Mouse (Mus musculus): ENCODE measurements around the gene Ppp1r9b. TPM values are rescaled to one million over a fixed set of nuclear protein-coding genes. Genes with fewer than 3 reads are reported as not detected.
"Not testable (repeated sequence)": the region's sequence is repeated elsewhere in the genome, so short reads cannot be mapped to it uniquely, and the experiment has no call there.

Ppp1r9b gene
- polyA plus RNA-seq, 1 experiment from 2014 or later, result 22.0 TPM

DNA sequence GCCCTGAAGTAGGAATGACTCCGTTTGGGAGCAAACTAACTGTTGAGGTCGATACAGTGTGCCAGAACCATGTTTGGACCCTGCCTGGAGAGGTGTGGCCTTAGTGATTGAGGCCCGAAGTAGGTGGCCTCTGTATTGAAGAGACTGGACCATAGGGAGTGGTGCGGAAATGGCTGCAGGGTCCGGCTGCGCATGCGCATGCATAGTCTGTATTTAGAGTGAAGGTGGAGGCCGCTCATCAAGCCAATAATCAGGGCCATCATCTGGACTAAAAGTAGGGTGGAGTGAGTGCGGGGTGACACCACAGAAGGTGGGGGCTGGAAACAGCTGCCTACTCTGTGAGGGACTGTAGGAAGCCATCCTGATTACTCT lies 33.2 kb upstream of the Ppp1r9b start:
- no peak overlapping the region for H3K9ac ChIP-seq (replicated peaks; ENCODE audit: low read depth, low read length)
- ATAC-seq, result no peak
- WGBS, result 86% methylated on average over 9 of the region's 9 CpGs
- H3K4me2 ChIP-seq (ENCODE audit: low read length), result no peak overlapping the region
- H3K27ac ChIP-seq (ENCODE audit: low read length), result peak overlapping the region; percentile 20; the same call in 1 of the 2 replicates
- peaks cover 6% of the 10 kb centered on the region for H3K4me1 ChIP-seq (replicated peaks; ENCODE audit: control insufficient read depth, insufficient read depth, low read length)
- no peak overlapping the region for H3K4me3 ChIP-seq (replicated peaks; ENCODE audit: low read length)
- H3K27me3 ChIP-seq (replicated peaks; ENCODE audit: control insufficient read depth, insufficient read depth, low read length), result no peaks in the 10 kb centered on the region
- H3K9me3 ChIP-seq (ENCODE audit: control insufficient read depth, low read length), result no peaks in the 10 kb centered on the region
- H3K36me3 ChIP-seq (ENCODE audit: control insufficient read depth, insufficient read depth), result no peaks in the 10 kb centered on the region

DNA sequence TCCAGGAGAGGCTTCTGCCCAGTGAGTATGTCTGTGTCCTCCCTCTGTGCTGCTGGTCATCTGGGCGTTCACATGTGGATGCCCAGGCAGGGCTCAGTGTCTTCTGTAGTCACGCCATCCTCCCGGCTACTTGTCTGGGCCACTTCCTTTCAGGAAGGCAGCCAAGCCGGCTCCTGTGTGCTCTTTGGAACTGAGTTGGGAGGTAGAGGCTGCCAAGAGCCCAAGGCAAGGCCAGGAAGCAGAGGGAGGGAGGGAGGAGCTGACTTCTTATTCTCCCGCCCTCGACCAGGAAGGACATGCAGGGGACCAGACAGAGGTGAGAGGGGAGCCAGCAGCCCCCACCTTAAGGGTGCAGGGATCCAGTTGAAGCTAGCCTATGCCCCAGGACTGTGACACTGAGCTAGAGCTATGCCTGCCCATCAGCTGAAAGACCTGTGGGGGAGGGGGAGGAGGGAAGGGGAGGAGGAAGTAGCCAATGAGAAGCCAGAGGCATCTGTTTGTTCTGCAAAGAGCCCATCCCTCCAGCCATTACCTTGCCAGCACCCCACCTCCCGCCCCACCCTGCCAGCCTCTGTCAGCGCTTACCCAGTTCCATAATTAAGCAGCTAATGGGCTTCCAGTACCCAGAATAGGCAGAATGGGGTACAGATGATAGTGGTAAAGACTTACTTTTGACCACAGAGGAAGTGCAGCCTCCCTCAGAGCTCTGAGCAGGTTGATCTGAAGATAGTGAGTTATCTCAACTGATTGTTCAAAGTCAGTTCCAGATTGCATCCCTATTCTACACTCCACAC lies 32.6 kb upstream of the Ppp1r9b start:
- Histone ChIP-seq H3K27me3 (replicated peaks; ENCODE audit: control insufficient read depth, insufficient read depth, low read length) (no peaks in the 10 kb centered on the region), H3K4me3 (replicated peaks; ENCODE audit: low read length) (no peak overlapping the region), H3K27ac (ENCODE audit: low read length) (peak overlapping the region; percentile 20; the same call in 1 of the 2 replicates), H3K4me2 (ENCODE audit: low read length) (peak overlapping the region; percentile 23; the same call in 1 of the 2 replicates), H3K36me3 (ENCODE audit: control insufficient read depth, insufficient read depth) (no peaks in the 10 kb centered on the region), H3K9ac (replicated peaks; ENCODE audit: low read depth, low read length) (no peak overlapping the region), H3K9me3 (ENCODE audit: control insufficient read depth, low read length) (no peaks in the 10 kb centered on the region), H3K4me1 (replicated peaks; ENCODE audit: control insufficient read depth, insufficient read depth, low read length) (peaks cover 6% of the 10 kb centered on the region)
- 16% methylated on average over 8 of the region's 8 CpGs for WGBS
- ATAC-seq, result peak; percentile 55

DNA sequence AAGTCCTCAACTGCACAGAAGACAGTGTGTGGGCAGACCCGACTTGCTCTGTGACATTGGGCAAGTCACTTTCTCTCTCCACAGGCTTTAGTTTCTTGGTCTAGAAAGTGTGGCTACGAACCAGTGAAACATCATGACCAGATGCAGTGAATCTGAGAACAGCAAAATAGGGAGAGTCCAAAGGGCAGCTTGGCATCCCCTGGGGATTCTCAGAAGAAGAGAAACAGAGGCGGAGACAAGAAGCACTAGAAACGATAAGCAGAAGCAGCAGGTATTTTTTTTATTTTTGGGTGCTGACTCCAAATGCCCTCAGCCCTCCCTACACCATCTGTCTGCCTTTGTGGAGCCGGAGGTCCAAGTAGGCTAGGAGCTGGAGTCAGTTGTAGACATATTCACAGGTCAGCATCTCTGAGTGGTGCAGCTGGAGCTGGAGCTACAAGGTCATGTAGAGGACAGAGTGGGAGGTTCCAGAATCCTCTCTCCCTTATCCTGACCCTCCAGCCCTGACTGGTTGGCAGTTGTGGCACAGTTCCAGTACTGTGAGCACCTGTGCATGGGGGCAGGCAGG lies 28.2 kb upstream of the Ppp1r9b start:
- Histone ChIP-seq H3K27ac (ENCODE audit: low read length) (no peak overlapping the region), H3K4me1 (replicated peaks; ENCODE audit: control insufficient read depth, insufficient read depth, low read length) (peaks cover 6% of the 10 kb centered on the region), H3K4me2 (ENCODE audit: low read length) (no peak overlapping the region), H3K36me3 (ENCODE audit: control insufficient read depth, insufficient read depth) (no peaks in the 10 kb centered on the region), H3K27me3 (replicated peaks; ENCODE audit: control insufficient read depth, insufficient read depth, low read length) (no peaks in the 10 kb centered on the region), H3K9me3 (ENCODE audit: control insufficient read depth, low read length) (no peaks in the 10 kb centered on the region), H3K9ac (replicated peaks; ENCODE audit: low read depth, low read length) (no peak overlapping the region), H3K4me3 (replicated peaks; ENCODE audit: low read length) (no peak overlapping the region)
- 86% methylated on average over 5 of the region's 5 CpGs for WGBS
- no peak for ATAC-seq

DNA sequence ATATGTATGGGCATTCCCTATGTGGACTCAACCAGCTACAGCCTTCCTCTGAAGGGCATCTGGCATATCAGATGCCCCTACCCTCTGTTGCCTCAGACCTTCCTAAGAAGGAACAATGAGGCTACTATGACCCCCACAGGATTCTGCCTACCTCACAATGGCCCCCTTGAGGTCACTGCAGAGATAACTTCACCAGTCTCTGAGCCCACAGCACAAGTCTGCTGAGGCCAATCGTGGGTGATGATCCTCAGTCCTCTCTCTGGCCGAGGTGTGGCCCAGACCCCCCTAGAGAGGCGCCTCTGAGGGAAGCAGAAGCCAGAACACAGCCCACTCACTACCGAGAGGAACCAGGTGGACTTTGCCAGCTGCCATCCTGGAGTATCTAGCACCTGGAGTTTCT lies 23.4 kb upstream of the Ppp1r9b start, which contains the start of gene Hils1:
Gene Hils1 (plus strand): TSS at position 175 of the 400 bp plus-strand sequence.
- no peak for ATAC-seq
- H3K9me3 ChIP-seq (ENCODE audit: control insufficient read depth, low read length), result no peaks in the 10 kb centered on the region
- H3K27ac ChIP-seq (ENCODE audit: low read length), result no peak within 1 kb of the TSS
- H3K4me3 ChIP-seq (replicated peaks; ENCODE audit: low read length), result no peak within 1 kb of the TSS
- peaks cover 7% of the 10 kb centered on the region for H3K4me1 ChIP-seq (replicated peaks; ENCODE audit: control insufficient read depth, insufficient read depth, low read length)
- H3K27me3 ChIP-seq (replicated peaks; ENCODE audit: control insufficient read depth, insufficient read depth, low read length), result no peaks in the 10 kb centered on the region
- WGBS, result 53% methylated on average over 4 of the region's 4 CpGs
- no peaks in the 10 kb centered on the region for H3K36me3 ChIP-seq (ENCODE audit: control insufficient read depth, insufficient read depth)
- H3K9ac ChIP-seq (replicated peaks; ENCODE audit: low read depth, low read length), result no peak within 1 kb of the TSS
- H3K4me2 ChIP-seq (ENCODE audit: low read length), result no peak within 1 kb of the TSS

DNA sequence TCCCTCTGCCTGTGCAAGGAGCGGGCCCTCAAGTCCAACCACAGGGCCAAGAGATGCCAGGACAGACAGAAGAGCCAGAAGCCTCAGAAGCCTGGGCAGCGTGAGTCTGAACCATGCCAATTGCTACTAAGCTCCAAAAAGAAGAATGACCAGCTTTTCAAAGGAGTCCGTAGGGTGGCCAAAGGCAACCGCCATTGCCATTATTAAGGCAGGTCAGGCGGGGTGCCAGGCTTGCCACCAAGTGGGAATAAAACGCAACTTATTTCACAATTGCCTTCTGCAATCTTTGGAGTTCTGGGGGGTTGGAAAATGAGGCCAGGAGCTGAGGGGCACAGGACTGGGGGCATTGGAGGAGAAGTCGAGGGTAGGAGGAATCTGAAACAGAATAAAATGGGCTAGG lies 22.6 kb upstream of the Ppp1r9b start:
- Histone ChIP-seq H3K9me3 (ENCODE audit: control insufficient read depth, low read length) (no peaks in the 10 kb centered on the region), H3K27ac (ENCODE audit: low read length) (no peak overlapping the region), H3K27me3 (replicated peaks; ENCODE audit: control insufficient read depth, insufficient read depth, low read length) (no peaks in the 10 kb centered on the region), H3K36me3 (ENCODE audit: control insufficient read depth, insufficient read depth) (no peaks in the 10 kb centered on the region), H3K4me3 (replicated peaks; ENCODE audit: low read length) (no peak overlapping the region), H3K4me1 (replicated peaks; ENCODE audit: control insufficient read depth, insufficient read depth, low read length) (peaks cover 9% of the 10 kb centered on the region), H3K4me2 (ENCODE audit: low read length) (no peak overlapping the region), H3K9ac (replicated peaks; ENCODE audit: low read depth, low read length) (no peak overlapping the region)
- 64% methylated on average over 7 of the region's 7 CpGs for WGBS
- ATAC-seq, result no peak

DNA sequence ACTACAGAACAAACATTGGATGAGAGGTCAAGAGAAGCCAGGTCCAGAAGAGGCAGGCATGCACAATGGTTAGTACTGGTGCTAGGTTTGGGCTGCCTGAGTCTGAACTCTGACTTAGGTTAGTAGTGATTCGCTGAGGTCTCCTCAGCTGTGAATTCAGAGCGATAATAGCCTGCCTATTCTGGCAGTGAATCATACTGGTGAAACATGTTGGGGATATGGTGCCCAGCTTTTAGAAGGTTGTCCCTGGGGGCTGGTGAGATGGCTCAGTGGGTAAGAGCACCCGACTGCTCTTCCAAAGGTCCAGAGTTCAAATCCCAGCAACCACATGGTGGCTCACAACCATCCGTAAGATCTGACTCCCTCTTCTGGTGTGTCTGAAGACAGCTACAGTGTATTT lies 21.1 kb upstream of the Ppp1r9b start:
- not testable (repeated sequence) for ATAC-seq; H3K27ac ChIP-seq (ENCODE audit: low read length); H3K27me3 ChIP-seq (replicated peaks; ENCODE audit: control insufficient read depth, insufficient read depth, low read length); H3K4me3 ChIP-seq (replicated peaks; ENCODE audit: low read length); H3K36me3 ChIP-seq (ENCODE audit: control insufficient read depth, insufficient read depth); H3K4me1 ChIP-seq (replicated peaks; ENCODE audit: control insufficient read depth, insufficient read depth, low read length); H3K9me3 ChIP-seq (ENCODE audit: control insufficient read depth, low read length); H3K4me2 ChIP-seq (ENCODE audit: low read length); H3K9ac ChIP-seq (replicated peaks; ENCODE audit: low read depth, low read length)
- WGBS, result 93% methylated on average over 4 of the region's 4 CpGs

DNA sequence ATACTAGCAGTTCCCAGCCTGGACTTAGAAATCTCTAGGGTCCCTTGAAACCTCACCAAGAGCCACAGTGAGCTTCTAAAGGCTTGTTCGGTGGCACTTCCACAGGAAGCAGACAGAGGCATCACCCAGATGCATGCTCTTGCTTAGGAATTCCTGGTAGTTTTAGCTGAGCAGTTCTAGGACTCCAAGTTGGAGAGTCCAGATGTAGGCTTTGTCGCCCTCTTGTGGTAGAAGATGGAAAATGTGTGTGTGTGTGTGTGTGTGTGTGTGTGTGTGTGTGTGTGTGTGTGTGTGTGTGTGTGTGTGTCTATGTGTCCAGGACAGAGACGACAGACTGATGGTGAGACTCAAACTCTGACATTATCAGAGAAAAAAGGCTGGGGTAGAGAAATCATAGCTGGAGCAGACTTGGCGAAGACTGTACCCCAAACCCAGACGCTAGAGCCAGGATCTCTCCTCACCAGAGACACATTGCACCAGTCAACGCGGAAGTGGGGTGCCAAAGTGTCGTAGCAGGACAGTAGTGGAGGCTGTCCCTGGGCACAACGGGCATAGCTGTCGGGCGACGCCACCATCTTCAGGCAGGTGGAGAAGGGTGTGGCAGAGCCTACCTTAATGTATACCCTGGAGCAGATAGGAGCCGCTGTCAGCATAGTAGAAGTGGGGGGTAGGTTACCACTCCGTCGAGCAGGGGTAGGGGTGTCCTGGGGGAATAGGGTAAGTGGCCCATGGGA lies 20.5 kb upstream of the Ppp1r9b start:
- 61% methylated on average over 15 of the region's 15 CpGs for WGBS
- no peaks in the 10 kb centered on the region for H3K27me3 ChIP-seq (replicated peaks; ENCODE audit: control insufficient read depth, insufficient read depth, low read length)
- no peaks in the 10 kb centered on the region for H3K9me3 ChIP-seq (ENCODE audit: control insufficient read depth, low read length)
- no peak overlapping the region for H3K27ac ChIP-seq (ENCODE audit: low read length)
- no peak overlapping the region for H3K9ac ChIP-seq (replicated peaks; ENCODE audit: low read depth, low read length)
- no peaks in the 10 kb centered on the region for H3K36me3 ChIP-seq (ENCODE audit: control insufficient read depth, insufficient read depth)
- H3K4me3 ChIP-seq (replicated peaks; ENCODE audit: low read length), result no peak overlapping the region
- peak; percentile 43 for ATAC-seq
- no peak overlapping the region for H3K4me2 ChIP-seq (ENCODE audit: low read length)
- H3K4me1 ChIP-seq (replicated peaks; ENCODE audit: control insufficient read depth, insufficient read depth, low read length), result peaks cover 9% of the 10 kb centered on the region

DNA sequence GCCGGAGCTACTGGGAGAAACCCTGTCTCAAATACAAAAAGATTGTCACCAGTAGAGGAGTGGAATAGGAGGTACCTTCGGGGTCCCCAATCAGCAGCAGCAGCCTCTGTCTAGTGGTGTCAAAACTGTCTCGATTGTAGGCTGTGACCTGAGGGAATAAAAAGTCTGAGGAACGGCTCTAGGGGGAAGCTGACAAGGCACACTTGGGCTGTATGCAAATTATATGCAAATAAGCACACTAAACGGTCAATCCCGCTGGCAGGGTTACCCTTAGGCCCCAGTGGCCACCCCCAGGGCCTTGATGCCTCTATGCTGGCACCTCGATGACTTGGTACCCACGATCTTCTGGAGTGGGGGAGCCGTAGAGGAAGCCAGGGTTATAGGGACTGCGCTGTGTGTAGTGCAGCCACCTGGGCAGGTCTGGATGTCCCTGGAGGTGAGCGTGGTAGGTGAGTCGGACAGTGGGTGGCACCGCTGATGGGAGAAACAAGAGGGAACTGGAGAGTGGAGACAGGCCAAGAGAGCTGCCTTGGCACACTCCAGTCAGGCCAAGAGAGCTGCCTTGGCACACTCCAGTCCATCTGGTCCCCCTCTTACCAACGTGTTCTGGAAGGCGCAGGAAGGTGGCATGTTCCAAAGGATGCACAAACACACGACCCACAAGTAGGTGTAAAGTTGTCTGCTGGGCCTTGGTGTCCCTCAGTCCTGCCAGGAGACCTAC lies 18.8 kb upstream of the Ppp1r9b start:
- ATAC-seq, result peak; percentile 38; the same call in 1 of the 2 replicates
- H3K9ac ChIP-seq (replicated peaks; ENCODE audit: low read depth, low read length), result no peak overlapping the region
- WGBS, result 51% methylated on average over 16 of the region's 16 CpGs

DNA sequence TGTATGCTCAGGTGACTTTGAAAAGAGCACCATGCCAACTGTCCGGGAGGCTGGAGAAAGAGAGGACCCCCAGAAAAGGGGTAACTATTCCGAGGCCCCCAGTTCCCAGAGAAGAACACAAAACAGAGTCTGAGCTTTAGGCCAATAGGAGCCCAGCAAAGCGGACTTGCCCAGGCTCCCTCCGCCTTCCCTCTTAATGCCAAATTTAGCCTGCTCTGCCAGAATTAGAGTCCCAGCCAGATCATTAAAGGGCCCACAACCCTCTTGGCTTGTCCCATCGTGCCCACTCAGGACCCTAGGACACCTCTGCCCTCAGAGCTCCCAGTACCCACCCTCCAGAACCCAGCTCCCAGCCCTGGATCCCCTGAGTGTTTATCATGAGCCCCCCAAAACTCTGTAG lies 17.9 kb upstream of the Ppp1r9b start:
- no peak overlapping the region for H3K9ac ChIP-seq (replicated peaks; ENCODE audit: low read depth, low read length)
- 60% methylated on average over 5 of the region's 5 CpGs for WGBS
- H3K36me3 ChIP-seq (ENCODE audit: control insufficient read depth, insufficient read depth), result no peaks in the 10 kb centered on the region
- no peak overlapping the region for H3K27ac ChIP-seq (ENCODE audit: low read length)
- no peak for ATAC-seq
- no peaks in the 10 kb centered on the region for H3K27me3 ChIP-seq (replicated peaks; ENCODE audit: control insufficient read depth, insufficient read depth, low read length)
- H3K9me3 ChIP-seq (ENCODE audit: control insufficient read depth, low read length), result no peaks in the 10 kb centered on the region
- H3K4me2 ChIP-seq (ENCODE audit: low read length), result no peak overlapping the region
- peaks cover 13% of the 10 kb centered on the region for H3K4me1 ChIP-seq (replicated peaks; ENCODE audit: control insufficient read depth, insufficient read depth, low read length)
- H3K4me3 ChIP-seq (replicated peaks; ENCODE audit: low read length), result no peak overlapping the region

More for the DNA sequence above, 18.8 kb upstream of the Ppp1r9b start:
- Histone ChIP-seq H3K9me3 (ENCODE audit: control insufficient read depth, low read length) (no peaks in the 10 kb centered on the region), H3K4me1 (replicated peaks; ENCODE audit: control insufficient read depth, insufficient read depth, low read length) (peaks cover 9% of the 10 kb centered on the region), H3K36me3 (ENCODE audit: control insufficient read depth, insufficient read depth) (no peaks in the 10 kb centered on the region), H3K4me3 (replicated peaks; ENCODE audit: low read length) (no peak overlapping the region), H3K4me2 (ENCODE audit: low read length) (no peak overlapping the region), H3K27ac (ENCODE audit: low read length) (no peak overlapping the region), H3K27me3 (replicated peaks; ENCODE audit: control insufficient read depth, insufficient read depth, low read length) (no peaks in the 10 kb centered on the region)

Measured in forebrain, embryonic 16.5 days (tissue).